Mouse (Mus musculus): ENCODE measurements around the gene Gm42906. TPM values are rescaled to one million over a fixed set of nuclear protein-coding genes. Genes with fewer than 3 reads are reported as not detected.

Gene Gm42906
- total RNA-seq, 2 experiments from 2014 or later: not detected

DNA sequence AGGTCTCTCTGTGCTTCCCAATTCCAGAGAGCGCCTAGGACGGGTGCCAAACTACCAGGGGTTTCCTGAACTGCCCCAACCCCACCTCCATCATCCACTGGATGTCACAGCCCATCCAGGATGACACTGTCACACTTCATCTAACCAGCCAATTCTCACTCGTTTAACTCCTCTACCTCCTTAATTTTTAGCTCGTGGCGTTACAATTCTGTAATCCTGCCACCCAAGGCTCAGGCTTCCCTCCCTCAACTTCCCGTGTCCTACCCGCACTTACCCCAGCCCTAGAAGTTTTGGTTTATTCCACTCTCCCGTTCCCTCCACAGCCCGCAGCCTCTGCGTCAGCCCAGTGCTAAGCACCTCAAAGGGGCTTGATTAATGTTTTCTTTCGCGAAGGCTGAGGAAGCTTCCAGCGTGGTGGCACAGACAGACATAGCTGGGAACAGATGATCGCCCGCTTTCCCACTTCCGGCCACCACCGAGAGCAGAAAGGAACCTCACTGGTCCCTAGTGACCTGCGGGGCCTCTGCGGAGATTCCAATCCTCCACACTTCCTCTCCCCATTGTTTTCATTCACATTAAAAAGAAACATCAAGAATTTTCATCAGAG lies 319.6 kb downstream of the Gm42906 start:
- Histone ChIP-seq H3K4me3 (no peak overlapping the region; the same call in 1 of the 2 replicates), H3K27ac (peak overlapping the region; percentile 81)
- DNase-seq (ENCODE audit: low spot score in 2 of 2): no peak
- TF ChIP-seq CTCF (conservative IDR thresholded peaks at IDR 0.05): no peak

DNA sequence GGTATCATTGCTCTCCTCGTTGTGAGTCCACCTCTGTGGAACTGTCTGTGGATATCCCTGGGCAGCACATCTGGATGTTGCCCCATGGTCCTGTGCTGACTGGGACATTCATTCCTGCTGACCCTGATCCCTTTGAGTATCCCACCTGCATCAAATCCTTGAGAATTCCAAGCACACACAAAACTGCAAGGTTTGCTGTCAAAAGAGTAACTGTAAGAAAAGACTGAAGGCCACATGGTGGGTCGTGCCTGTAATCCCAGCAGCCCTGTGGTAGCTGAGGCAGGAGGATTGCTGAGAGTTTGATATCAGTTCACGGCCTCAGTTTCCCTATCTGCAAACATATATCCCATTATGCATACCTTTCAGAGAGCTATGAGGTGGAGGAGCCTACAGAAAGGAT lies 321.1 kb downstream of the Gm42906 start:
- DNase-seq (ENCODE audit: low spot score in 2 of 2): no peak
- TF ChIP-seq CTCF (conservative IDR thresholded peaks at IDR 0.05): no peak

DNA sequence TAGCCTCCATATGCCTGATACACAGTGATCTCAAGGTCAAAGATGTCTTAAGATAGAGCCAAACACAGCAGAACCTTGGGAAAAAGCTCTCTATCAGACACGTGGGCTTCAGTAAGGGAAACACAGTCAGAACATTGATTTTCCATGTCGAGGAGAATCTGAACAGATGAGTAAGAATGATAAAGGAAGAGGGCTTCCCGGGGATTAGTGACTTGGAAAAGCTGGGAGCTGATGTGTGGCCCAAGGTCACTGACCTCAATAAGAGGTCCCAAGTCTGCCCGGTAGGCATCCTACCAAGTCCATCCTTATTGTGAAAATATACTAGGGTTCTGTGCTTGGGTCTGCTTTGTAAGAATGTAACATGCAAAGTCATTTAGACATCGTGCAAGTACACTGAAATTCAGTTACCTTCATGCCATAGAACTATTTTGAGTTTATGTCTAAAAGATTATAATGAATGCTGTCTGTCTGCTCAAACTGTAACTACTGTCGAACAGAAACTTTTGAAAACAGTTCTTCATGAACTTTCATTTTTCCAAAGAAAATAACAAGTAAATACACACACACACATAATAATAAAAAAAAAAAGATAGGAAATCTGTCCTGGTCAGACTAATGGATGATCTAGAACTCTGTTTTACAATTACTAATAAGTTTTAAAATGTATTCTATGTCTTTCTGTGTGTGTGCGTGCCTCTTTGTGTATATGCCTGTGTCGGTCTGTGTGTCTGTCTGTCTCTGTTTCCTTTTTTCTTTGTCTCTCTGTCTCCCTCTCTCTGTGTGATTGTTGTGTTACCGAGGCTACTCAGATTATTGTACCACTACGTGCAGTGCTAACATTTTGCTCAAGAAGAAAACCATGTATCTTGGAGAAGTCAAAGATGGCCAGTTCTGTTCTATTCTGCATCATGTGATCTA lies 322.6 kb downstream of the Gm42906 start:
- no peak for TF ChIP-seq CTCF (conservative IDR thresholded peaks at IDR 0.05)
- no peak for DNase-seq (ENCODE audit: low spot score in 2 of 2)
- no peak overlapping the region for H3K4me3 ChIP-seq
- H3K27ac ChIP-seq: peak overlapping the region; percentile 1; the same call in 1 of the 2 replicates

More for the DNA sequence above, 321.1 kb downstream of the Gm42906 start:
- H3K4me3 ChIP-seq: no peak overlapping the region
- H3K27ac ChIP-seq: no peak overlapping the region

DNA sequence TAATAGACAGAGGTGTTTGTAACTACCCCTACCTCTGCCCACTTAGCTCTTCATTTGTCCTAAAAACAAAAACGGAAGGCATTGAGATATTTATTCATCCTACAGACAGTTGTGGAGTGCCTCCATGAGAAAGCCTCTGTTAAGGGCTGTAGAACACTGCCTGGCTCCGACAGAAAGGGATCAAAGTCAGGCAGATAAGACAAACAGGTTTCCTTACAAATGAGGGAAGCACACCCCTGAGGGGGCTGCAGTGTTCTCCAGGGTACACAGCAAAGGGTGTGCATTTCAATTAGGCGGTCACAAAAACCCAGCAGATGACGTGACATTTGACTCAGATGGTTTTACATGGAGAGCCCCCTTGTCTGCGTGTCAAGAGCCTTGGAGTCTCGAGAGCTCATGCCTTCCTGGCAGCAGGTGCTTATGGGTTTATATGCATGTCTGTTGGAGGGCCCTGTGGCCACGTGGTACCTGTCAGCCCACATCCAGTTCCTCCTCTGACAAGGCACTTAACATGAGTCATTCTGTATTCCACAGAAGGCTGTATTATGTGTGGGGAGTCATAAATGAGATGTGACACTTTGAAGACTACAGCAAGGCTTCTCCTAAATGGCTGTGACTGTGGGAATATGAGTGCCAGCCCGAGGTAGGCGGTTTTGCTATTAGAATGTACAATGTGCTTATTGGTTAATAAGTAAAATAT lies 323.5 kb downstream of the Gm42906 start:
- no peak for TF ChIP-seq CTCF (conservative IDR thresholded peaks at IDR 0.05)
- H3K4me3 ChIP-seq: no peak overlapping the region
- peak overlapping the region; percentile 1; the same call in 1 of the 2 replicates for H3K27ac ChIP-seq
- no peak for DNase-seq (ENCODE audit: low spot score in 2 of 2)

DNA sequence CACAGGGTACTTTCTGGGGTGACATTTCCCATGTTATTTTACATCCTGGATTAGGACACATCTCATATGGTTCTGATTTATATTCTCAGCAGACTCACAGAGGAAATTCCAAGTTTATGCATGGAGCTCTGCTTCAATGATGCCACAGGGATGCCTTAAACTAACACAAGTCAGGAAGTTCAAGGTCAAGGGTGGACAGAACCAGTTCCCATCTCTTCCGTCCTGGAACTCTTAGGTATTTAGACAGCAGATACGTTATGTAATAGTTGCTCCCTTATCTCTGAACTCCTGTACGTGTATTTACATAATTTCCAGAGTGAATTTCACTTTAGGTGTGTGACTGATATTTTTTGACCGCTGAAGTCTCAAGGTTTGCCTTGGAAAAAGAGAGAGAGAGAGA lies 324.7 kb downstream of the Gm42906 start:
- no peak for TF ChIP-seq CTCF (conservative IDR thresholded peaks at IDR 0.05)
- no peak for DNase-seq (ENCODE audit: low spot score in 2 of 2)
- Histone ChIP-seq H3K4me3 (no peak overlapping the region), H3K27ac (no peak overlapping the region)

DNA sequence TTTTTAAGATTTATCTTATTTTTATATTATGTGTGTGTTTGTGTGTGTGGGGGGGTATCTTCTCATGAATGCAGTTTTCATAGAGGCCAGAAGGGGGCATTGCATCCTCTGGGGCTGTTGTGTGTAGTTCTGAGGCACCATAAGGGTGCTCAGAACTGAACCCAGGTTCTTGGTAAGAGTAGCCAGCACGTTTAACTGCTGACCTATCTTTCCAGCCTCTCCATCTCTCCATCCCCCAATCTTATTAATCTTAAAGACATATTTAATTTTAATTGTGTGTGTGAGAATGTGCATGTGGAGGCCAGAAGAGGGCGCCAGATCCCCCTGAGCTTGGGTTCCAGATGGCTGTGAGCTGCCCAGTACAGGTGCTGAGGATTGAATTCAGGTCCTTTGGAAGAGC lies 325.7 kb downstream of the Gm42906 start:
- no peak overlapping the region for H3K4me3 ChIP-seq
- no peak for DNase-seq (ENCODE audit: low spot score in 2 of 2)
- H3K27ac ChIP-seq: no peak overlapping the region
- peak; percentile 55 for TF ChIP-seq CTCF (conservative IDR thresholded peaks at IDR 0.05)

DNA sequence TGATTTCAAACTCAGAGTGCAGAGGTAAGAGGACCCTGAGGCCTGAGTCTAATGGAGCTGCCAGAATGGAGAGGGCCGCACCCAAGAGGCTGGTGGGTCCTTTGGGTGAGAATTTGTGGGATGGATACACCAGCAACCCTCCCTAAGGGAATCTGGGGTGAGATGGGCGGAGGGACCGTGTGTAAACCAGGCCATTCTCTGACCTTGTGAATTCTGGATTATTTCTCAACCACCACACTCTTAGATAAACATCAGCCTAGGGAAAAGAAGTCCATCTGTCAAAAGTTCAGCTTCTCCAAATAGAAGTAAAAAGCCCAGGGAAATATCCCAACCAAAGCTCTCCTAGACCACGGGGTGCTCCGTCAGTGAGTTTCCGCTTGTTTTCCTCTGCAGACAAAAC lies 332.0 kb downstream of the Gm42906 start:
- no peak for TF ChIP-seq CTCF (conservative IDR thresholded peaks at IDR 0.05)
- Histone ChIP-seq H3K4me3 (no peak overlapping the region), H3K27ac (peak overlapping the region; percentile 71)
- DNase-seq (ENCODE audit: low spot score in 2 of 2): no peak

DNA sequence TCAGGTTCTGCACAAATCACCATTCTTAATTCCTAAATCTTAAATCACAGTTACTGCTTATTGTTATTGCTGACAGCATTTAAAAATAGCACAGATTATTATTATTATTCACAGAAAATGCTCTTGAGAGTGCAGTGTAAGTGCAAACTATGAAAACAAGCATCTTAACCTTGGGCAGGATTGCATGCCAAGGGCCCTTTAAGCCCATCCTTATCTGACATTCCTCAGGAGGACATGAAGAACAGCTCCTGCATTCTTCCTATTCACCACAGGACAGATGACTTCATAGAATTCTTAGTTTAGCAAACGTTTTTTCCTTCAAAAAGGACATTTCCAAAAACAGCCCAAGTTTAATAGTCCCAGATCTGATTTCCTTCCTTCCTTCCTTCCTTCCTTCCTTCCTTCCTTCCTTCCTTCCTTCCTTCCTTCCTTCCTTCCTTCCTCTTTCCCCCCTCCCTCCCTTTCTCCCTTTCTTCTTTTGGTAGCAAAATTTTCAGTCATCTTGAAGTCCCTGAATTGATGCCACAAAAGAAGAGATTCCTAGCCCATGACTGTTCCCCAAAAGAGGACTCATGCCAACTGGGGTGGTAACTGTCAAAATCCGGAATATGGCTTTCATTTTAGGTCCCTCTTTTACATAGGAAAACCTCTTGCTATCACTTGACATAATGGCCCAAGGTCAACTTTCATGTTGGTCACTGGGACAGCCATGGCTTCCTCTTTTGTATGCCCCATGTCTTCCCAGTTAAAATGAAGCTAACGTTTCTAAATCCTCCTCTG lies 334.9 kb downstream of the Gm42906 start:
- no peak overlapping the region for H3K27ac ChIP-seq
- H3K4me3 ChIP-seq: no peak overlapping the region
- no peak for TF ChIP-seq CTCF (conservative IDR thresholded peaks at IDR 0.05)
- no peak for DNase-seq (ENCODE audit: low spot score in 2 of 2)

DNA sequence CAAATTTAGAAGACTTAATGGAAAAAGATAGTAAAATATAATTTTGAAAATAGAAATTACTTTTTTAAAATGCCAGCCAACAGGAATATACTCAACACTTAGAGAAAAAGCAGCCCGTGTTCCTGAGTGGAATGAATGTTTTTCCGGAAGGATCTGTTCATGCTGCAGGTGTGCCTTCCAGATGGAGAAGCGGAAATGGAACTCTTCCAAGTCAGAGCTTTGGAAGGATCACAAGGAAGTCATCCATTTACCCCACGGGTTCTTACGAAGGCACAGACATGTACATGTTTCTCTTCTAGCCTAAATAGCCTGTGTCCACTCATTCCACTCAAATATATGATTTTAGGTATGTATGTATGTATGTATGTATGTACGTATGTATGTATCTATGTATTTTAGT lies 337.0 kb downstream of the Gm42906 start:
- no peak for TF ChIP-seq CTCF (conservative IDR thresholded peaks at IDR 0.05)
- Histone ChIP-seq H3K4me3 (no peak overlapping the region), H3K27ac (no peak overlapping the region)
- DNase-seq (ENCODE audit: low spot score in 2 of 2): no peak

DNA sequence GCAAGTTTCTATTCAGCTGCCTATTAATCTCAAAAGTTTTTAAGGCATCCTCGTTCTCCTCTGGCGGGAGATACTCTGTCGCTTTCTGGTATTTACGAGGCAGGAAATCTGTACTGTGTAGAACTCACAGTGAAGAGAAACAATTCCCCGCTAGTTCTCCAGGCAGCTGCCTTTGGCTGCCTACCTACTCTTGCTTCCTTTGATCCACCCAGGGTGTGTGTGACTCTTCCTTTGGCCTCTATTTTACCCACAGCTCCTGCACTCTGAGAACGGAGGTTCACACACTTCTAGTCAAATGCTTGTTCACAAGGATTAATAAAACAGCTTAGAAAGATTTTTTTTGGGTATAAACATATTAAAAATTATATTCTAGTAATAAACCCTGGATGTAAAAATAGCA lies 338.8 kb downstream of the Gm42906 start:
- no peak for DNase-seq (ENCODE audit: low spot score in 2 of 2)
- TF ChIP-seq CTCF (conservative IDR thresholded peaks at IDR 0.05): no peak
- Histone ChIP-seq H3K4me3 (peak overlapping the region; percentile 32; the same call in 1 of the 2 replicates), H3K27ac (peak overlapping the region; percentile 58)

DNA sequence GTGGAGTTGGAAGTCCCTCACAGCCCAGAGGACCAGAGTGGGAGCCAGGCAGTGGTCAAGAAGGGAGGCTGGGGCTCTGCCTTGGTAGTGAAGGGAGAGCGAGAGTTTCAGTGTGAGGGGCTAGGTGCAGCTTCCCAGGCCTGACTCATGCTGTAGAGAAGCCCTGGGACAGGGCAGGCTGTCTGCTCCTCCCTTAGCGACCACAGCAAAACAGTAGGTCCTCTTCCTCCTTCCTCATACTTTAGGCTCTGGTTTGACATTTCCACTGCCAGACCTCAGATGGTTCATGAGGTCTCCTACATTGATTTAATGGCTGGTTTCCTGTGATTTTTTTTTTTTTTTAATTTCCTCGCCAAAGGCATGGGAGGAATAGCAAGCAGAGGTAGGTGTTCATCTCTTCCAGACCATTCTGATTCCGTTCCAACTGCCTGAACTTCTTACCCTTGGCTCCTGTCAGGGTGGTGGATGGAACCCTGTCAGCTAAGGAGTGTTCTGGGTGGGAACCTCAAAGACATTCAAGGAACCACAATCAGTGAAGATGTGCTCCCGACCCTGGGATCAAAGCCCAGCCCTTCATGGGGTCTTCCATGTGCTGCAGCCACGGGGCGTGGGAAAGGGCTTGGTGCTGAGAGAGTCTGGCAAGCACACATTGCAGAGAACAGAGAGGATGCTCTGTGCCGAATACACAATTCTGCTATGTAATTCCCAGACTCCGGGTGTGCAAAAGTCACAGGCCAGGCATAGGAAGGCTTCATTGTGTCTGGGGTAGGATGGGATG lies 341.3 kb downstream of the Gm42906 start:
- peak overlapping the region; percentile 71; the same call in 1 of the 2 replicates for H3K27ac ChIP-seq
- DNase-seq (ENCODE audit: low spot score in 2 of 2): no peak
- no peak for TF ChIP-seq CTCF (conservative IDR thresholded peaks at IDR 0.05)

DNA sequence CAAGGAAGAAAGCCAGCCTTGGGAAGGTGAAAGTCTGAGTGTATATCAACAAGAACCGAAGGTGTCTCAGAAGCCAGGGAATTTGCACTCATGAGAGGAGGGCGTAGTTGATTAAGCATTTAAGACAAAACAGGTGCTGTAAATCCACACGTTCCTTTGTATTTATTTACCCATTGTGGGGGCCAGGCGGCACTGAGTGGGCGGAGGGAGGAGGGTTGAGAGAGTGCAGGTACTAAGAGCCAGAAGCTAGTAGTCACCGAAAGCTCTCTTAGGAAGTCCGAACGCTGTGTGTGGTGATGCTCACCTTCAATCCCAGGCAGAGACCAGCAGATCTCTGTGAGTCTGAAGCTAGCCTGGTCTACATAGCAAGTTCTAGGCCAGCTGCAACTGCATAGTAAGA lies 342.2 kb downstream of the Gm42906 start:
- Histone ChIP-seq H3K4me3 (no peak overlapping the region), H3K27ac (no peak overlapping the region)
- DNase-seq (ENCODE audit: low spot score in 2 of 2): no peak
- no peak for TF ChIP-seq CTCF (conservative IDR thresholded peaks at IDR 0.05)

More for the DNA sequence above, 341.3 kb downstream of the Gm42906 start:
- no peak overlapping the region for H3K4me3 ChIP-seq

Data from layer of hippocampus, adult 2 months (tissue).